Mouse (Mus musculus): Measurements from ENCODE around the gene Aunip. TPM values are rescaled to one million over a fixed set of nuclear protein-coding genes. Genes with fewer than 3 reads are reported as not detected.

The Aunip gene
- polyA plus RNA-seq, 1 experiment from 2014 or later = 3.3 TPM

GRCm38 (mm10) chr4:134517719-134518118 lies 6.9 kb downstream of the Aunip start:
- Histone ChIP-seq H3K27ac (ENCODE audit: low read depth, low read length) (no peak overlapping the region), H3K27me3 (replicated peaks; ENCODE audit: control insufficient read depth, insufficient read depth, low read length) (no peaks in the 10 kb centered on the region), H3K4me2 (ENCODE audit: low read length) (no peak overlapping the region), H3K4me3 (ENCODE audit: low read depth, low read length) (no peak overlapping the region), H3K36me3 (ENCODE audit: control insufficient read depth, insufficient read depth, low read length) (0 out of 2 replicates have a peak, but pooled peaks cover 5% of the 10 kb centered on the region), H3K9me3 (replicated peaks; ENCODE audit: control insufficient read depth, low read length) (no peaks in the 10 kb centered on the region), H3K4me1 (ENCODE audit: control insufficient read depth, insufficient read depth, low read length) (no peaks in the 10 kb centered on the region), H3K9ac (ENCODE audit: low read length) (no peak overlapping the region)
- ATAC-seq (no peak), DNase-seq (ENCODE audit: low spot score) (no peak)
- 86% methylated on average over 10 of the region's 10 CpGs for WGBS

GRCm38 (mm10) chr4:134518541-134518940 lies 7.7 kb downstream of the Aunip start:
- ATAC-seq = no peak
- Histone ChIP-seq H3K4me2 (ENCODE audit: low read length) (no peak overlapping the region), H3K27me3 (replicated peaks; ENCODE audit: control insufficient read depth, insufficient read depth, low read length) (no peaks in the 10 kb centered on the region), H3K36me3 (ENCODE audit: control insufficient read depth, insufficient read depth, low read length) (0 out of 2 replicates have a peak, but pooled peaks cover 5% of the 10 kb centered on the region), H3K9me3 (replicated peaks; ENCODE audit: control insufficient read depth, low read length) (no peaks in the 10 kb centered on the region), H3K4me1 (ENCODE audit: control insufficient read depth, insufficient read depth, low read length) (no peaks in the 10 kb centered on the region), H3K27ac (ENCODE audit: low read depth, low read length) (no peak overlapping the region), H3K4me3 (ENCODE audit: low read depth, low read length) (no peak overlapping the region), H3K9ac (ENCODE audit: low read length) (no peak overlapping the region)
- no peak for DNase-seq (ENCODE audit: low spot score)
- 82% methylated on average over 4 of the region's 4 CpGs for WGBS

- no peaks in the 10 kb centered on the region for H3K27me3 ChIP-seq (replicated peaks; ENCODE audit: control insufficient read depth, insufficient read depth, low read length)
- H3K9ac ChIP-seq (ENCODE audit: low read length) = no peak overlapping the region
- H3K4me2 ChIP-seq (ENCODE audit: low read length) = no peak overlapping the region
- DNase-seq (ENCODE audit: low spot score) (no peak), ATAC-seq (no peak)
- no peaks in the 10 kb centered on the region for H3K4me1 ChIP-seq (ENCODE audit: control insufficient read depth, insufficient read depth, low read length)
- H3K27ac ChIP-seq (ENCODE audit: low read depth, low read length) = no peak overlapping the region
- no peak overlapping the region for H3K4me3 ChIP-seq (ENCODE audit: low read depth, low read length)
- no peaks in the 10 kb centered on the region for H3K9me3 ChIP-seq (replicated peaks; ENCODE audit: control insufficient read depth, low read length)
- H3K36me3 ChIP-seq (ENCODE audit: control insufficient read depth, insufficient read depth, low read length) = peaks cover 12% of the 10 kb centered on the region; the same call in 1 of the 2 replicates
Observed at GRCm38 (mm10) chr4:134519281-134519680, 8.5 kb downstream of the Aunip start.

- no peak for ATAC-seq
- 91% methylated on average over 4 of the region's 4 CpGs for WGBS
Observed at GRCm38 (mm10) chr4:134523447-134523846, 12.6 kb downstream of the Aunip start.

GRCm38 (mm10) chr4:134525806-134526205 lies 15.0 kb downstream of the Aunip start:
- ATAC-seq (no peak), DNase-seq (ENCODE audit: low spot score) (no peak)
- Histone ChIP-seq H3K9ac (ENCODE audit: low read length) (no peak overlapping the region), H3K36me3 (ENCODE audit: control insufficient read depth, insufficient read depth, low read length) (peaks cover 76% of the 10 kb centered on the region), H3K4me1 (ENCODE audit: control insufficient read depth, insufficient read depth, low read length) (no peaks in the 10 kb centered on the region), H3K9me3 (replicated peaks; ENCODE audit: control insufficient read depth, low read length) (no peaks in the 10 kb centered on the region), H3K4me2 (ENCODE audit: low read length) (no peak overlapping the region), H3K4me3 (ENCODE audit: low read depth, low read length) (no peak overlapping the region), H3K27me3 (replicated peaks; ENCODE audit: control insufficient read depth, insufficient read depth, low read length) (no peaks in the 10 kb centered on the region), H3K27ac (ENCODE audit: low read depth, low read length) (no peak overlapping the region)
- 18% methylated on average over 5 of the region's 5 CpGs for WGBS

More at GRCm38 (mm10) chr4:134523447-134523846, 12.6 kb downstream of the Aunip start:
- no peaks in the 10 kb centered on the region for H3K9me3 ChIP-seq (replicated peaks; ENCODE audit: control insufficient read depth, low read length)
- H3K27ac ChIP-seq (ENCODE audit: low read depth, low read length) = no peak overlapping the region
- H3K27me3 ChIP-seq (replicated peaks; ENCODE audit: control insufficient read depth, insufficient read depth, low read length) = no peaks in the 10 kb centered on the region
- no peak for DNase-seq (ENCODE audit: low spot score)
- H3K4me2 ChIP-seq (ENCODE audit: low read length) = no peak overlapping the region
- peaks cover 52% of the 10 kb centered on the region for H3K36me3 ChIP-seq (ENCODE audit: control insufficient read depth, insufficient read depth, low read length)
- no peak overlapping the region for H3K4me3 ChIP-seq (ENCODE audit: low read depth, low read length)
- H3K9ac ChIP-seq (ENCODE audit: low read length) = no peak overlapping the region
- H3K4me1 ChIP-seq (ENCODE audit: control insufficient read depth, insufficient read depth, low read length) = no peaks in the 10 kb centered on the region

- no peak for DNase-seq (ENCODE audit: low spot score)
- Histone ChIP-seq H3K27ac (ENCODE audit: low read depth, low read length) (no peak overlapping the region), H3K9me3 (replicated peaks; ENCODE audit: control insufficient read depth, low read length) (no peaks in the 10 kb centered on the region), H3K36me3 (ENCODE audit: control insufficient read depth, insufficient read depth, low read length) (peaks cover 80% of the 10 kb centered on the region), H3K4me3 (ENCODE audit: low read depth, low read length) (no peak overlapping the region), H3K27me3 (replicated peaks; ENCODE audit: control insufficient read depth, insufficient read depth, low read length) (no peaks in the 10 kb centered on the region), H3K4me2 (ENCODE audit: low read length) (no peak overlapping the region), H3K9ac (ENCODE audit: low read length) (no peak overlapping the region), H3K4me1 (ENCODE audit: control insufficient read depth, insufficient read depth, low read length) (no peaks in the 10 kb centered on the region)
- ATAC-seq = no peak
- WGBS = 40% methylated on average over 5 of the region's 5 CpGs
Observed at GRCm38 (mm10) chr4:134526220-134526619, 15.4 kb downstream of the Aunip start.

GRCm38 (mm10) chr4:134532928-134533327 lies 22.1 kb downstream of the Aunip start:
- no peak for DNase-seq (ENCODE audit: low spot score)

GRCm38 (mm10) chr4:134533421-134533820 lies 22.6 kb downstream of the Aunip start:
- peaks cover 14% of the 10 kb centered on the region for H3K4me1 ChIP-seq (ENCODE audit: control insufficient read depth, insufficient read depth, low read length)
- H3K27me3 ChIP-seq (replicated peaks; ENCODE audit: control insufficient read depth, insufficient read depth, low read length) = no peaks in the 10 kb centered on the region
- WGBS = 82% methylated on average over 4 of the region's 4 CpGs
- H3K4me2 ChIP-seq (ENCODE audit: low read length) = peak overlapping the region; percentile 97
- peak overlapping the region; percentile 90; the same call in 1 of the 2 replicates for H3K4me3 ChIP-seq (ENCODE audit: low read depth, low read length)
- no peak overlapping the region for H3K27ac ChIP-seq (ENCODE audit: low read depth, low read length)
- no peak for DNase-seq (ENCODE audit: low spot score)
- H3K36me3 ChIP-seq (ENCODE audit: control insufficient read depth, insufficient read depth, low read length) = peaks cover 31% of the 10 kb centered on the region
- 0 out of 2 replicates have a peak overlapping the region, but pooled peaks have one; percentile 35 for H3K9ac ChIP-seq (ENCODE audit: low read length)
- ATAC-seq = no peak
- no peaks in the 10 kb centered on the region for H3K9me3 ChIP-seq (replicated peaks; ENCODE audit: control insufficient read depth, low read length)

More at GRCm38 (mm10) chr4:134532928-134533327, 22.1 kb downstream of the Aunip start:
- H3K9ac ChIP-seq (ENCODE audit: low read length) = no peak overlapping the region
- H3K4me1 ChIP-seq (ENCODE audit: control insufficient read depth, insufficient read depth, low read length) = peaks cover 14% of the 10 kb centered on the region
- no peaks in the 10 kb centered on the region for H3K27me3 ChIP-seq (replicated peaks; ENCODE audit: control insufficient read depth, insufficient read depth, low read length)
- no peak overlapping the region for H3K4me3 ChIP-seq (ENCODE audit: low read depth, low read length)
- 90% methylated on average over 4 of the region's 4 CpGs for WGBS
- H3K4me2 ChIP-seq (ENCODE audit: low read length) = no peak overlapping the region
- peaks cover 32% of the 10 kb centered on the region for H3K36me3 ChIP-seq (ENCODE audit: control insufficient read depth, insufficient read depth, low read length)
- H3K9me3 ChIP-seq (replicated peaks; ENCODE audit: control insufficient read depth, low read length) = no peaks in the 10 kb centered on the region
- no peak overlapping the region for H3K27ac ChIP-seq (ENCODE audit: low read depth, low read length)
- no peak for ATAC-seq

GRCm38 (mm10) chr4:134534124-134534886 lies 23.5 kb downstream of the Aunip start:
- H3K36me3 ChIP-seq (ENCODE audit: control insufficient read depth, insufficient read depth, low read length) = peaks cover 31% of the 10 kb centered on the region
- peaks cover 14% of the 10 kb centered on the region for H3K4me1 ChIP-seq (ENCODE audit: control insufficient read depth, insufficient read depth, low read length)
- peak overlapping the region; percentile 82 for H3K9ac ChIP-seq (ENCODE audit: low read length)
- H3K9me3 ChIP-seq (replicated peaks; ENCODE audit: control insufficient read depth, low read length) = no peaks in the 10 kb centered on the region
- H3K4me3 ChIP-seq (ENCODE audit: low read depth, low read length) = peak overlapping the region; percentile 90
- H3K27ac ChIP-seq (ENCODE audit: low read depth, low read length) = peak overlapping the region; percentile 76
- ATAC-seq = peak; percentile 15
- H3K27me3 ChIP-seq (replicated peaks; ENCODE audit: control insufficient read depth, insufficient read depth, low read length) = no peaks in the 10 kb centered on the region
- WGBS = 1% methylated on average over 49 of the region's 57 CpGs
- DNase-seq (ENCODE audit: low spot score) = peak; percentile 70
- H3K4me2 ChIP-seq (ENCODE audit: low read length) = peak overlapping the region; percentile 97
